Mouse (Mus musculus): ENCODE measurements at regions not wholly inside any gene's neighbourhood (a gene's known extent, or its start where the extent isn't known, plus 50 kb on each side); places are given as distances from the start of the nearest gene placed in this dataset.

DNA sequence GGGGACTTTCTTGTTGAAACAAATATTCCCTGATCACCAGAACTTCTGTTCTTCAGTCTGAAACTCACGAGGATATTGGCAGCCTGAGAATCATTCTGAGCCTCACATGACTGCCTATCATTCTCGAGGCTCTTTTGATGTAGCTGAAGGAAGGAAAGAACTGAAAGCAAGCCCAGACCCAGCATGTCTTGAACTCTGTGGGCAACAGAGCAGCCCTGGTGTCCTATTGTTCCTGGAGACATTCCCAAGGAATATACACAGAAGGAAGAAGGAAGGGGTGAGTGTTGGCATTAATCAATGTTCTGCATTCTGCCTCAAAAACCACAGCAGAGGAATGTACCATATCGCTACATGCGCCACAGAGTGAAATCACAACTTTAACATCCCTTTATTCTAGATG lies 449.4 kb upstream of the Gm10306 start:
- Histone ChIP-seq H3K9ac (replicated peaks) (no peak overlapping the region), H3K36me3 (no peaks in the 10 kb centered on the region), H3K9me3 (replicated peaks) (no peaks in the 10 kb centered on the region), H3K4me2 (no peak overlapping the region), H3K27me3 (replicated peaks) (no peaks in the 10 kb centered on the region), H3K4me3 (replicated peaks) (no peak overlapping the region), H3K27ac (replicated peaks) (no peak overlapping the region), H3K4me1 (no peaks in the 10 kb centered on the region)
- ATAC-seq (ENCODE audit: low FRiP score): no peak
- 75% methylated on average over 4 of the region's 4 CpGs for WGBS

DNA sequence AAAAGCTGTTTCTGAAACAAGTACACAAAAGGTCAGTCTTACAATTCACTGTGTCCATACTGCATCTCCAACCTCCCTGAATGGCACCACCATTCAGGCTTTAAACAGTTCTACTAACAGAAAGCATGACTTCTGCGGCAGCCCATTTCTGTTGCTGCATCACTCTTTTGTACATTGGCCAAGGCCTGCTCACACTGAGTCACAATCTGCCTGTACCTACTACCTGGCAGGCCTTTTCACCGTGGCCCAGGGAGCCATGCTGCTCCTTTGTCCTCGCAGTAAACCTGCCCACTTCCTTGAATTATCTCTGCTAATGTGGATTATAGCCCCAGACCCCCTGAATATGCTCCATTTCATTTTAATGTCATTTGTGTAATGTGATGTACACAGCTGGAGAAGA lies 439.5 kb upstream of the Gm10306 start:
- WGBS: 68% methylated on average over 3 of the region's 3 CpGs
- H3K9ac ChIP-seq (replicated peaks): no peak overlapping the region
- no peaks in the 10 kb centered on the region for H3K4me1 ChIP-seq
- H3K9me3 ChIP-seq (replicated peaks): no peaks in the 10 kb centered on the region
- H3K27ac ChIP-seq (replicated peaks): no peak overlapping the region
- H3K4me3 ChIP-seq (replicated peaks): no peak overlapping the region
- no peaks in the 10 kb centered on the region for H3K36me3 ChIP-seq
- no peak overlapping the region for H3K4me2 ChIP-seq
- ATAC-seq (ENCODE audit: low FRiP score): no peak
- no peaks in the 10 kb centered on the region for H3K27me3 ChIP-seq (replicated peaks)

DNA sequence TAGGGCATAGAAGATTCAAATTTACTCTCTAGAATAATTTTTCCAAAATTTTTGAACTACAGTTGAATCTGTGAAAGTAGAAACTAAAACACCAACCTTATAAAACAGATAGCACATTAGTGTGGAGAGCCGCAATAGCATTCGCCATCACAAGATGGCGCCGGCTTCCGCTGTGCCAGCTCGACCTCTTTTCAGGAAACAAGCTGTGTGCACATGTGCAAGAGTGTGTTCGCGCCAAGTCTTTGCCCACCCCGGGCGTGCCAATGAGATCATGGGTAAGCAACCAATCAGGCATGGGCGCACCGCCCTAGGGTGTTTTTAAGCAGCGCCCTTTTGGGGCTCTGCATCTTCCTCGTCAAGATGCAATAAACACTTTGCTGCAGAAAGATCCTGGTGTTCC lies 432.2 kb upstream of the Gm10306 start:
- 80% methylated on average over 14 of the region's 14 CpGs for WGBS
- H3K9ac ChIP-seq (replicated peaks): no peak overlapping the region
- no peak for ATAC-seq (ENCODE audit: low FRiP score)

DNA sequence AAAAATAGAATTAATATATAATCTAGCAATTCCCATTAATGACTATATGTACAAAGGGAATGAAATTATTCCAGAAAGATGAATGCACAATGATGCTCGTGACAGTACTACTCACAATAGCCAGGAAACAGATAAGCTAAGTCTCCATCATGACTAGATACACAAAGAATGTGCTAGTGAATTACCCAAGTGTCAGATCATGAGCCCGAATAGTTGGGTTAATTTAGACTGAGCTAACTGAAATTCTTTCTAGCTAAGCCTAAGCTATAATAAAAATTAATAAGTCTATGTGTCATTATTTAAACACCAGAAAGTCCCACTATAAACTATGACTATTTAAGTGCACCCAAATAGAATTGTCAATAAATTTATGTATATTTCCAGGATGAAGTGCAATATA lies 418.4 kb upstream of the Gm10306 start:
- Histone ChIP-seq H3K27me3 (replicated peaks) (no peaks in the 10 kb centered on the region), H3K27ac (replicated peaks) (no peak overlapping the region), H3K36me3 (no peaks in the 10 kb centered on the region), H3K4me1 (no peaks in the 10 kb centered on the region), H3K9me3 (replicated peaks) (no peaks in the 10 kb centered on the region), H3K9ac (replicated peaks) (no peak overlapping the region), H3K4me3 (replicated peaks) (no peak overlapping the region), H3K4me2 (no peak overlapping the region)
- no peak for ATAC-seq (ENCODE audit: low FRiP score)
- WGBS: 75% methylated on average over 2 of the region's 2 CpGs

More for the DNA sequence above, 432.2 kb upstream of the Gm10306 start:
- H3K9me3 ChIP-seq (replicated peaks): no peaks in the 10 kb centered on the region
- no peak overlapping the region for H3K4me3 ChIP-seq (replicated peaks)
- no peaks in the 10 kb centered on the region for H3K27me3 ChIP-seq (replicated peaks)
- no peak overlapping the region for H3K4me2 ChIP-seq
- no peaks in the 10 kb centered on the region for H3K36me3 ChIP-seq
- no peak overlapping the region for H3K27ac ChIP-seq (replicated peaks)
- no peaks in the 10 kb centered on the region for H3K4me1 ChIP-seq

DNA sequence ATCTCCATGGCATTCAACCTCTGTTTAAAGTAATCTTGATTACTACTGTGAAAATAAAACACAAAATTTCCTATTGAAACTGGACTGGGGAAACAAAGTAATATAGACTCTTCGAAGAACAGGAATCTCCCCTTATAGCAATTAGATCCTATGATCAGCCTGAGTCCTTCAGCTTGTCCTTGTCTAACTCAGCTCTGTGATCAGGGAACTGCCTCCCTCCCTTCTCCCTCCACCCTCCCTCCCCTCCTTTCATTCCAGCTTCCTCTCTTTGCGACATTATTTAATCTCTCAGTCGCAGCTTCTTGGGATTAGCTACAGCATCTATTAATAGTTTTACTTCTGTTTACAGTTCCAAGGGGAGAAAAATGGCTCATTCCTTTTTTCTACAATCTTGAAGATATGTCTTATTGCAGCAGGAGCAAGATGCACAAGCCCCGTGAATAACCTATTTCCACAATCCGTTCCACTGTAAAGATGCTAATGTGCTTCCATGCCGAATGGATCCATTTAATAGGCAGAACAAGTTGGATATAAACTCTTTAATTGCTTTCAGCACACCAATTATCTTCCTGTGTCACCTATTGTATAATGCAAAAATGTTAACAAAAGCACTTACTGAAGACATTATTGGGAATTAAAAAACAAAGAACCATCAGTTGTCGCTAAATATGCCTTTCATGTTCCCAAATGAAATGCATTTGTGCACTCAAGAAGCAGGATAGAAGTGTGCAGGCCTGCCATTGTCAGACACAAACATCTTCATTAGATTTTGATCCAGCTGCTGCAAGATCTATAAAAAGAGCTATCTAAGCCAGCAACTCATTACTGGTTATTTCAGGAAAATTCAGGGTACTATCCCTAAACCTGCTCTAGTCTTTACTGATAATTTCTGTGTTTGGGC lies 411.2 kb upstream of the Gm10306 start:
- 0 out of 2 replicates have a peak, but pooled peaks have one; percentile 39 for ATAC-seq (ENCODE audit: low FRiP score)
- Histone ChIP-seq H3K9me3 (replicated peaks) (no peaks in the 10 kb centered on the region), H3K27ac (replicated peaks) (no peak overlapping the region; the same call in 1 of the 2 replicates), H3K27me3 (replicated peaks) (no peaks in the 10 kb centered on the region), H3K4me1 (peaks cover 11% of the 10 kb centered on the region; the same call in 1 of the 2 replicates), H3K9ac (replicated peaks) (no peak overlapping the region), H3K4me3 (replicated peaks) (no peak overlapping the region), H3K36me3 (no peaks in the 10 kb centered on the region), H3K4me2 (no peak overlapping the region)
- WGBS: 31% methylated on average over 7 of the region's 7 CpGs

DNA sequence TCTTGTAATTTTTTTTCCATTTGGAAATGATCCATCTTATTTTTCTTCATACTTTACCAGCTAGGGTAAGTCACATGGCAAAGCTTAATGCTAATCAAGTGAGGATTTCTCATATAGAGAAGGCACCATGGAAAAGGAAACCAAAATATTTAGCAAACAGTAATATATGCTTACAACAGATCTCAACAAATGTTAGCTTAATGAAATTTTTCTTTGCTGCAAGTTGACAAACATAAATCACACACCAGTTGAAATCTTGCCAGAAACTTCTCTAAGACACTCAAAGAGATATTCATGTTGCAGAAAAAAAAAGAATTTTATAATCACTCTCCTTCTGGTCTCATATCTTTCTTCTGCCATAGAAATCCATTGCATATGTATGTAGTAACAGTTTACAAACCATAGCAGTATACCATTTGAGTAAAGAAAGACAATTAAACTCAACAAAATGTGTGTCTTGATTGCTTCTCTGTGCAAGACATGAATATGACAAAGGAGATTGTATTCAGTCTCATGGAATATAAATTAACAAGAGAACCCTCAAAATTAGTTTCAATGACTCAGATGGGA lies 408.3 kb upstream of the Gm10306 start:
- no peaks in the 10 kb centered on the region for H3K36me3 ChIP-seq
- no peaks in the 10 kb centered on the region for H3K9me3 ChIP-seq (replicated peaks)
- no peak for ATAC-seq (ENCODE audit: low FRiP score)
- H3K27ac ChIP-seq (replicated peaks): no peak overlapping the region
- H3K9ac ChIP-seq (replicated peaks): no peak overlapping the region
- no peaks in the 10 kb centered on the region for H3K27me3 ChIP-seq (replicated peaks)
- no peak overlapping the region for H3K4me3 ChIP-seq (replicated peaks)
- H3K4me2 ChIP-seq: no peak overlapping the region
- H3K4me1 ChIP-seq: peaks cover 11% of the 10 kb centered on the region; the same call in 1 of the 2 replicates

DNA sequence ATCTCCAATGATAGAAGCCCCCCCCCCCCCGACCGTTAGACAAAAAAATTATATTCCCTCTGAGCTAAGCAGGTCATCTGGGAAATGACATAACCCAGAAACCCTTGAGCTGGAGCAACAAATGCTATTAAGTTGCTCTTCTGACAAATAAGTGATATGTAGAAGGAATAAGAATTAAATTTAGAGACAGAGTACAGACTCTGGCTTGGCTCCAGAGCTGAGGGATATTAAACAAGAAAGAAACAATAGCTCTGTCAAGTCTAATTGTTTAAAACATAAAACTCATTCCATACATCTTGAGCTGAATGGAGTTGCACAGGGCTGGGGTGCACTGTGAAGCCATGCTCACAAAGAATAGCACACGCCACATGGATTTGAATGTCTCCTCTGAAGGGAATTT lies 407.3 kb upstream of the Gm10306 start:
- no peak for ATAC-seq (ENCODE audit: low FRiP score)
- Histone ChIP-seq H3K36me3 (no peaks in the 10 kb centered on the region), H3K4me3 (replicated peaks) (no peak overlapping the region), H3K4me1 (peaks cover 11% of the 10 kb centered on the region; the same call in 1 of the 2 replicates), H3K9me3 (replicated peaks) (no peaks in the 10 kb centered on the region), H3K27ac (replicated peaks) (no peak overlapping the region), H3K27me3 (replicated peaks) (no peaks in the 10 kb centered on the region), H3K9ac (replicated peaks) (no peak overlapping the region), H3K4me2 (no peak overlapping the region)
- 35% methylated on average over 3 of the region's 3 CpGs for WGBS

DNA sequence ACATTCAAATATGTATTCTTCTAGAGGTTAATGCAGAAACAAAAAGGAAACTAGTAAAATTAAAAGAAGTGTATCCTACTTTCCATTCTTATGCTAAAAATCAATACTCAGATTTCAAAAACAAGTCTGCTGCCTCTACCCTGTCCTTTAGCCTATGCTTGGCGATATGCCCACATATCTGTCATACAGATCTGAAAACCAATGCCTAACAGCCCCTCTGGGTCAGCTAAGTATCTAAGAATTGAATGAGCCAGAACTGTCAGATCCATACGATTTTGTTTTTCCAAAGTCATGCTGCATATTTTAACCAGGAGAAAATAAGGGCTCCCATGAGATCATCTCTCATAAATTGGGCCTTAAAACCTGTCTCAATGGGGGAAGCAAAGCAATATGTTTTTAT lies 395.7 kb upstream of the Gm10306 start:
- Histone ChIP-seq H3K27me3 (replicated peaks) (no peaks in the 10 kb centered on the region), H3K4me2 (no peak overlapping the region), H3K27ac (replicated peaks) (no peak overlapping the region), H3K36me3 (no peaks in the 10 kb centered on the region), H3K9ac (replicated peaks) (no peak overlapping the region), H3K4me3 (replicated peaks) (no peak overlapping the region), H3K9me3 (replicated peaks) (no peaks in the 10 kb centered on the region), H3K4me1 (no peaks in the 10 kb centered on the region)
- no peak for ATAC-seq (ENCODE audit: low FRiP score)
- WGBS: 36% methylated on average over 2 of the region's 2 CpGs

DNA sequence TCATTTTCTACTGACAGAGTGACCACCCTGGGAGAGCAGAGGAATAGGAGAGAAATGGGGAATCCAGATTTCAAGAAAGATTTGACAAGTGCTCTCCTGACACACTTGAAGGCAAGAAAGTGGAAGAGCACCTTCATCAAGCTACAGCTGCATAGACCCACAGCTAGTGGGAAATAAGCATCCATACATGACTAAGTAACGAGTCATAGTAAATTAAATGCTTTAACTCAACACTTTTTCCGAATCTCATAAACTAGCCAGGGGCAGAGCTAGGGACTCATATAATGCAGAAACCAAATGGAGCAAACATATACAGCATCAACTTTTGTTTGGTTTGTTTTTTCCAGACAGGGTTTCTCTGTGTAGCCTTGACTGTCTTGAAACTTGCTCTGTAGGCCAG lies 383.2 kb upstream of the Gm10306 start:
- H3K9ac ChIP-seq (replicated peaks): no peak overlapping the region
- H3K9me3 ChIP-seq (replicated peaks): no peaks in the 10 kb centered on the region
- 94% methylated on average over 2 of the region's 2 CpGs for WGBS
- H3K36me3 ChIP-seq: no peaks in the 10 kb centered on the region
- H3K4me3 ChIP-seq (replicated peaks): no peak overlapping the region
- no peak overlapping the region for H3K27ac ChIP-seq (replicated peaks)
- no peaks in the 10 kb centered on the region for H3K4me1 ChIP-seq
- ATAC-seq (ENCODE audit: low FRiP score): no peak
- H3K27me3 ChIP-seq (replicated peaks): no peaks in the 10 kb centered on the region
- H3K4me2 ChIP-seq: no peak overlapping the region

DNA sequence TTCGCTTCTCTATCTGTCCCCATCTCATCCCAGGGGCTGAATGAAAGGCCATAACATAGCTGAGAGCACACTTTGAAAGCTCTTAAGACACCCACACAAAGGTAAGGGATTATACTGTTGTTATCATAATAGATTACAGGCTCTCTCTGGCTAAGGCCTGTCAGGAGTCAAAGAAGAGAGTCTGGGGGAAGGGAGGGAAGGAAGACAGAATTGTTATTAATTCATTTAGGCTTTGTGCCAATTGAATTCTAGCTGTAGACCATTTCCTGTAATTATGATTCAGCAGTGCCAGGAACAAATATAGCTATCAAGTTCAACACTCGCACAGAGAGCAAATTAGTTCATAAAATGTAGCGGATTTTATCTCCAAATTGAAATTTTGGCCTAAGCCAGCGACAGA lies 369.3 kb upstream of the Gm10306 start:
- no peak for ATAC-seq (ENCODE audit: low FRiP score)
- Histone ChIP-seq H3K4me3 (replicated peaks) (no peak overlapping the region), H3K9ac (replicated peaks) (no peak overlapping the region), H3K36me3 (no peaks in the 10 kb centered on the region), H3K27me3 (replicated peaks) (no peaks in the 10 kb centered on the region), H3K4me2 (no peak overlapping the region), H3K9me3 (replicated peaks) (no peaks in the 10 kb centered on the region), H3K27ac (replicated peaks) (no peak overlapping the region), H3K4me1 (no peaks in the 10 kb centered on the region)
- WGBS: 56% methylated on average over 4 of the region's 4 CpGs

DNA sequence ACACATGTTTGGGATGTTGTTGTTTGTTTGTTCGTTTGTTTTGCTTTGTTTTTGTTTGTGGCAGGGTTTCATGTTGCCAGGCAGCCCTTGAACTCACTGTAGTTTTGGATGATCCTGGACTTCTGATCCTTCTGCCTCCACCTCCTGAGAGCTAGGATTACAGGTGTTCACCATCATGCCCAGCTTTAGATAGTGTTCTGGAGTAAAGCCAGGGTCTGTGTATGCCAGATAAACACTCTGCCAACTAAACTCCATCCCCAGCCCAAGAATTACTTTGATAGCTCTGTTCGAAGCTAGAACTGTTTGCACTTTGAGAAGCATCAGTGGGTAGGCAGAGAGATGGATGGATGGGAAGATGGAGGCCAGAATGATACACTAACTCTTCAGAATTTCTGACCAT lies 368.0 kb upstream of the Gm10306 start:
- 69% methylated on average over 2 of the region's 2 CpGs for WGBS
- Histone ChIP-seq H3K36me3 (no peaks in the 10 kb centered on the region), H3K27me3 (replicated peaks) (no peaks in the 10 kb centered on the region), H3K4me1 (no peaks in the 10 kb centered on the region), H3K9me3 (replicated peaks) (no peaks in the 10 kb centered on the region), H3K4me2 (no peak overlapping the region), H3K9ac (replicated peaks) (no peak overlapping the region), H3K27ac (replicated peaks) (no peak overlapping the region), H3K4me3 (replicated peaks) (no peak overlapping the region)
- no peak for ATAC-seq (ENCODE audit: low FRiP score)

DNA sequence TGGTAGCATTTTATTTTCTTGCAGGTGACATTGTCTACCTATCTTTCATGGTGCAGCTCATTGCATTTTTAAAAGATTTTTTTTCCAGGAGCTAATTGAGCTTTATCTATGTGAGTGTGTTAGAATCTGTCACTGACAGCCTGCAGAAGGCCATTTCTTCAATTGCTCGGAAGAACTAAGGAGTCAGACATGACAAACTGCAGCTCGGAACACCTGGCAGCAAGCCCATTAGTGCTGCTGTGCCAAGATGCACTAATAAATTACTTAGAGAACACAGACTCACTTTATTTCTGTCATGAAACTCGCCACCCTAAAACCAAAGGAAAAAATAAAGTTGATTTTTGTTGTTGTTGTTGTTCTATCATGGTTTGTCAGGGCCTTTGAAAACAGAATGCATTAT lies 367.5 kb upstream of the Gm10306 start:
- no peaks in the 10 kb centered on the region for H3K4me1 ChIP-seq
- 19% methylated on average over 3 of the region's 3 CpGs for WGBS
- H3K4me3 ChIP-seq (replicated peaks): no peak overlapping the region
- no peak overlapping the region for H3K27ac ChIP-seq (replicated peaks)
- H3K4me2 ChIP-seq: no peak overlapping the region
- H3K27me3 ChIP-seq (replicated peaks): no peaks in the 10 kb centered on the region
- no peak overlapping the region for H3K9ac ChIP-seq (replicated peaks)
- ATAC-seq (ENCODE audit: low FRiP score): peak; percentile 88
- no peaks in the 10 kb centered on the region for H3K36me3 ChIP-seq
- no peaks in the 10 kb centered on the region for H3K9me3 ChIP-seq (replicated peaks)
